Mouse (Mus musculus): Measurements from ENCODE around the gene Sez6l.

Gene Sez6l

GRCm38 (mm10) chr5:112498921-112499917 is 77.8 kb downstream of the Sez6l start:
- no peak for DNase-seq (ENCODE audit: low spot score in 2 of 2)

DNA sequence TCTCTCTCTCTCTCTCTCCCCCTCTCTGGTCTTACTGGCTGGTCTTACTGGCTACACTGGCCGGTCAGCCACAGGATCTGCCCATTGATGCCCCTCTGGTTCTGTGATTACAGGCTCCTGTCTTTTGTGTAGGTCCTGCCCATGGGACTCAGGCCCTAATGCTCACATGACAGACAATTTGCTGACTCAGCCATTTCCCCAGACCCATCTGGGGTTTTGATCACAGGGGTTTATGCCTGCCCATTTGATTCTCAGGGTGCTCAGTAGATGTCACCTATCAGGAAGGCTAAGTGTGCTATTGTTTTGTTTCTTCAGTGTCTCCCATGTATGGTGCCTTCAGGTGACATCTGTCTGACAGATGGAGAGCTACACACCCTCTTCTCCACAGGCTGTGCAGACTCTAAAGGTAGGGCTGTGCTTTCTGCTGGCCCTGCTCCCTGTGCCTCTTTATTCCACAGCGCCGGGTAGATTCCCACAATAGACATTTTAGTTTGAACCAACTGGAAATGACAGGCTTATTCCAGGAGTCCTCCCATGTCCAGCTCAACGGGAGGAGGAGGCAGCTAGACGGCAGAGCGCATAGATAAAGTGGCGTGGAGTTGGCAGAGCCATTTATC is 80.1 kb downstream of the Sez6l start:
- no peak for DNase-seq (ENCODE audit: low spot score in 2 of 2)

DNA sequence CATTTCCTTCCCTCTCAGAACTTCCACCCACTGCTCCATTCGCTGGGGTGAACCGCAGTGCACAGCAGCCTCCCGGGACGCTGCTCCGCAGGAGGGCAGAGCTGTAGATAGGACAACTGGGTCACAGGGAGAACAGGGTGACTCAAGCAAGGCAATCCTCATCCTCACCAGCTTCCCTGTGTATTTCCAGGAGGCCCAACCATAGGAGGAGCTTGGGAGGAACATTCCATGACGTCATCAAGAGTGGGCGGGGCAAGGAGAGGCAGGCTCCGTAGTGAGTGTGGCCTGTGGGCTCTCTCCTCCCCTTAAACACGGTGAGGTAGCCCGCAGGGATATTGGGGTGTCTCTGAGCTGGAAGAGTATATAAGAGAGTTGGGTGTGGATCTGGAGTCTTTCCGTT is 83.5 kb downstream of the Sez6l start:
- no peak for DNase-seq (ENCODE audit: low spot score in 2 of 2)

- DNase-seq (ENCODE audit: low spot score in 2 of 2) = no peak
Observed at GRCm38 (mm10) chr5:112491489-112491888, 85.5 kb downstream of the Sez6l start.

DNA sequence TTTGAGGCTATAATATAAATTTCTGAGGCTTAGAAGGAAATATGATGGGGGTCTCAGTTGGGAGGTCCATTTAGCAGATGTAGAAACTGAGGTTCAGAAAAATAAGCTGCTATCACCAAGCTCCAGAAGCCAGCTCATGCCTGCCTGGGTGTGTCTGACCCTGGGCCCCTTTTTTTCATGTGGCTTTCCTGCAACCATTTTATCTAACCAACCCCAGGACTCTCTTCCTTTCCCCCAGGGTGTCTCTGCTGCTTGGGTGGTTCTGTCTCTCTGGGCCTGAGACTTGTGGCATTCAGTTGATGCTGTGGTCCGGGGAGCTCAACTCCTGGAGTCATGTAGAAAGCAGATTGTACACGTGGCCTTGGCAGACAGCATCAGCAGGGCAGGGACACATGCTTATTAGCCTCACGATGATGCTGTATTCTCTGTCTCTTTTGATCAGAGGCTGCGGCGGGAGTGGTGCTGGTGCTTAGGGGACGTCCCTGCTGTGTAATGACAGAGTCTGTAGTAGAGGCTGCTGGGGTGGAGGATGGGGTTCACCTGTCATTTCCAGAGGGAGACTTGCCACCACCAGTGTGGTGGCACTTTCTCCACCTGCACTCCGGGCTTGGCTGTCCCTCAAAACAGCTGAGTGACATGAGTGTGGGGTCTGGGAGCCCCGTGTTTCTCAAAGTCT is 88.7 kb downstream of the Sez6l start:
- no peak for DNase-seq (ENCODE audit: low spot score in 2 of 2)

GRCm38 (mm10) chr5:112487504-112487903 is 89.5 kb downstream of the Sez6l start:
- DNase-seq (ENCODE audit: low spot score in 2 of 2) = no peak

- DNase-seq (ENCODE audit: low spot score in 2 of 2) = no peak
Observed at GRCm38 (mm10) chr5:112486415-112486814, 90.6 kb downstream of the Sez6l start.

DNA sequence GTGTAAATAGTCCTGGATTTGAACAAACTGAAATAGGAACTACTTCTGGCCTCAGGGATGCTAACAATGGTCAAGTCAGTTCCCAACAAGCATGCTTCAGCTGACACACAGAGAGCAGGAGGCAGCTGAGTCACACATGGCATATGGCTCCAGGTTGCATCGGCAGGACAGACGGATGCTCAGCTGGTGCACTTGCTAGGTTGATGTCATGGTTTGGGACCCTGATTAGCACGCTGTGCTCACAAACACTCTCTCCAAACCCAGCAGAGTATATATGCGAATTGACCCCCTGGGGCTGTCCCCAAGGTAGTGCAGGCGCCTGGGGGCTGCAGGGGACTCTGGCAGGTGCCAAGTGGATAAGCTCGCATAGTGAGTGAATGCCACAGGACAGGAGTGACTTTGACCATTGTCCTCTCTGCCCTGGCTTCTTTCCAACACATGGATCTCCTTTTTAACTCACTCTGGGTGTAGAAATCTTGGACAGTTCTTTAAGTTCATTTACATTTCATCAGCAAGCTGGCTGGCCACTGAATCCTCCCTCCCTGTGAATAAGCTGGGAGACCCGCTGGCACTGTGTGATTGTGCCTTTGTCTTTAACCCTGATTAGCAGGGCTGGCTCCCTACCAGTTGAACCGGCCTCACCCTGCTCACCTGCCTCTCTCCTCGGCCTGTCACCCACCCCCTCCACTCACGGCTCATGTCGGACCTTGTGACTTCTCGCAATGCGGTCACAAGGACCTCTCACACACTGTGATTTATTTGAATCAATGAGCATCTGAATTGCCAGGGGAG is 91.9 kb downstream of the Sez6l start:
- no peak for DNase-seq (ENCODE audit: low spot score in 2 of 2)

DNA sequence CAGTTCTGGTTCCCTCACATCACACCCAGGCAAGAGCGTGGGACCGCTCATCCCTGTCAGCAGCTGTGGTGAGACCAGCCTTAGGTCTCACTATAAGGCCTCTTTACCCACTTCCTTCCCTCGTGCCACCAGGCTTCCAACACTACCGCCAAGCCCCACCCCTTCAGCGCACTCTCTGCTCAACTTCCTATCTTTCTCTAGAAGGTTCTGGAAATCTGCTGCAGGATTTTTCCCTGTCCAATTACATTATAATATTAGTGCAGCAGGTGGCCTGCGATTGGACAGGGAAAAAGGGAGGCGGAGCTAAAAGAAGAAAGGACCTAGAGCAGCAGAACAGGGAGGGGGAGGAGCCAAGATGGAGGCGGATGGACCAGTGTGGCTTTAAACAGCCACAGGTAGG is 94.0 kb downstream of the Sez6l start:
- DNase-seq (ENCODE audit: low spot score in 2 of 2) = no peak

GRCm38 (mm10) chr5:112482551-112482950 is 94.4 kb downstream of the Sez6l start:
- no peak for DNase-seq (ENCODE audit: low spot score in 2 of 2)

DNA sequence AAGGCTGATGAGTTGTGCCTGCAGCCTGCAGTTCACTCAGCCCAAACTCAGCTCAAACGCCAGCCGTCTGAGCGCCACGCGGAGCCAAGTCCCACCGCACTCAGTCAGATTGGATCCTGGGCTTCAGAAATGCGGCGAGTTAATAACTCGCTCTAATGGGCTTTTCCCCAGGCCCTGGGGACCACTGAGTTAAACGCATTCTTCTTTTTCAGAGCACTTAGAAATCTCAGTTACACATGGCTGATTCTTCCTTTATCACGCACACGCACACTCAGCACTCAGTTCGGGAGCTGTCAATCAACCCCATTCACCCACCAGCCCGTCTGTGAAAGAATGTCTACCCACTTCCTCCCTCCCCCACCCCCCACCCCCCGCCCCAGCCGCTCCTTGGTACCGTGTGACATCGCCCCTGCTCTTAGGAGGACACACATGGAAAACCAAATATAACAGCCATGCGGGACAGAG is 95.0 kb downstream of the Sez6l start:
- no peak for DNase-seq (ENCODE audit: low spot score in 2 of 2)

- no peak for DNase-seq (ENCODE audit: low spot score in 2 of 2)
Observed at GRCm38 (mm10) chr5:112473453-112473852, 103.5 kb downstream of the Sez6l start.

- peak in 1 of 2 experiments; percentile 8 for DNase-seq (ENCODE audit: low spot score in 2 of 2)
Observed at GRCm38 (mm10) chr5:112470144-112470543, 106.8 kb downstream of the Sez6l start.

DNA sequence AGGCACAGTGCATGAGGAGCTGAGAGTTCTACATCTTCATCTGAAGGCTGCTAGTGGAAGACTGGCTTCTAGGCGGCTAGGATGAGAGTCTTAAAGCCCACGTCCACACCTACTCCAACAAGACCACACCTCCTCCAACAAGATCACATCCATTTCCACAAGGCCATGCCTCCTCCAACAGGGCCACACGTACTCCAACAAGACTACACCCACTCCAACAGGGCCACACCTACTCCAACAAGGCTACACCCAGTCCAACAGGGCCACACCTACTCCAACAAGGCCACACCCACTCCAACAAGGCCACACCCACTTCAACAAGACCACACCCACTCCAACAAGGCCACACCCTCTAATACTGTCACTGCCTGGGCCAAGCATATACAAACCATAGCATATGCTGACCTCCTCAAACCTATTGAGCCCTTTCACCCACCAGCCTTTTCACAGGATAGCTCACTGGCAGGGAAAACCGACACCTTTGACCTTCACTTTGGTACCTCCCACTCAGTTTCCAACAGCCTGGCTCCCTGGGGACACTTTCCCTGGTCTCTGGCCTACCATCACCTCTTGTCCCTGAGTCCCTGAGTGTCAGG is 107.9 kb downstream of the Sez6l start:
- DNase-seq (ENCODE audit: low spot score in 2 of 2) = no peak

GRCm38 (mm10) chr5:112466331-112466730 is 110.7 kb downstream of the Sez6l start:
- DNase-seq (ENCODE audit: low spot score in 2 of 2) = no peak

- no peak for DNase-seq (ENCODE audit: low spot score in 2 of 2)
Observed at GRCm38 (mm10) chr5:112459903-112460302, 117.1 kb downstream of the Sez6l start.

- no peak for DNase-seq (ENCODE audit: low spot score in 2 of 2)
Observed at GRCm38 (mm10) chr5:112454966-112455555, 121.9 kb downstream of the Sez6l start.

DNA sequence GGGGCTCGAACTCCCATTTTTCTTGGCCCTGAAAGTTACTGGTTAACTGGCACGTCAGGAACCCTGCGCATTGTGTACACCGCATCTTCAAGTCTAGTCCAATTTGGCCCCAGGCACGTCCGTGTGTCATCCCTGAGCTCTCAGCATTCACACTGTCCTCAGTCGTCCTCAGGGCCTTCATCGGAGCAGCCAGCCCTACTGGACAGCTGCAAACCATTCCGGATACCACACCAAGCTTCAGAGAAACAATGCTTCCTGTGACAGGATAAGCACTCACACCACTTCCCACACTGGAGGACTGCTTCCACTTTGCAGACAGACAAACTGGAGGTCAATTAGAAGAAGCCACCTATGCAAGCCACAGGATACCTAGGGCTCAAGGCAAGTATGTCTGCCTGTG is 123.9 kb downstream of the Sez6l start:
- no peak for DNase-seq (ENCODE audit: low spot score in 2 of 2)

GRCm38 (mm10) chr5:112448747-112449440 is 128.1 kb downstream of the Sez6l start, which contains the start of gene Gm6588:
TSS of gene Gm6588 (plus strand) at chr5:112449426.
- DNase-seq (ENCODE audit: low spot score in 2 of 2) = no peak

- no peak for DNase-seq (ENCODE audit: low spot score in 2 of 2)
Observed at GRCm38 (mm10) chr5:112438535-112438934, 138.4 kb downstream of the Sez6l start.

All from natural killer cell, adult 2 months (primary cell).